Mouse (Mus musculus) adrenal gland, postnatal 36 days (tissue): ENCODE results near the gene Gale. TPM values are rescaled to one million over a fixed set of nuclear protein-coding genes. Genes with fewer than 3 reads are reported as not detected.
"Not testable (repeated sequence)": the region's sequence is repeated elsewhere in the genome, so short reads cannot be mapped to it uniquely, and the experiment has no call there.

Experiments
- DNase-seq, 2 experiments: peaks; one replicate each; pipeline ENCODE4 v3.0.0; 2021; ENCODE audit warnings: mixed read lengths in 1 of 2
- long read RNA-seq, 2 experiments: library from polyadenylated mRNA; stranded (forward); transcript quantifications; one replicate each; pipeline ENCODE4 v2.0.0; 2021; ENCODE audit warnings: borderline sequencing depth in 2 of 2
- total RNA-seq, 2 experiments: library from RNA; stranded (reverse); gene quantifications; 2 replicates each; pipeline ENCODE4 v1.2.3; 2021

The Gale gene
- 10 to 100 TPM; 13.5 to 24.0 TPM for total RNA-seq
- long read RNA-seq, experiment 1, transcript Gale-202 (11 exons, 1,430 nt), result major isoform, 20 of 24 reads
- long read RNA-seq, experiment 1, partial matches to known transcripts, result 2 of 24 reads
- long read RNA-seq, experiment 1, other reads (novel, unspliced or antisense), result 2 of 24 reads
- long read RNA-seq, experiment 2, transcript Gale-202 (11 exons, 1,430 nt), result major isoform, 9 of 13 reads
- long read RNA-seq, experiment 2, partial matches to known transcripts, result 0 of 13 reads
- long read RNA-seq, experiment 2, other reads (novel, unspliced or antisense), result 3 of 13 reads

DNA sequence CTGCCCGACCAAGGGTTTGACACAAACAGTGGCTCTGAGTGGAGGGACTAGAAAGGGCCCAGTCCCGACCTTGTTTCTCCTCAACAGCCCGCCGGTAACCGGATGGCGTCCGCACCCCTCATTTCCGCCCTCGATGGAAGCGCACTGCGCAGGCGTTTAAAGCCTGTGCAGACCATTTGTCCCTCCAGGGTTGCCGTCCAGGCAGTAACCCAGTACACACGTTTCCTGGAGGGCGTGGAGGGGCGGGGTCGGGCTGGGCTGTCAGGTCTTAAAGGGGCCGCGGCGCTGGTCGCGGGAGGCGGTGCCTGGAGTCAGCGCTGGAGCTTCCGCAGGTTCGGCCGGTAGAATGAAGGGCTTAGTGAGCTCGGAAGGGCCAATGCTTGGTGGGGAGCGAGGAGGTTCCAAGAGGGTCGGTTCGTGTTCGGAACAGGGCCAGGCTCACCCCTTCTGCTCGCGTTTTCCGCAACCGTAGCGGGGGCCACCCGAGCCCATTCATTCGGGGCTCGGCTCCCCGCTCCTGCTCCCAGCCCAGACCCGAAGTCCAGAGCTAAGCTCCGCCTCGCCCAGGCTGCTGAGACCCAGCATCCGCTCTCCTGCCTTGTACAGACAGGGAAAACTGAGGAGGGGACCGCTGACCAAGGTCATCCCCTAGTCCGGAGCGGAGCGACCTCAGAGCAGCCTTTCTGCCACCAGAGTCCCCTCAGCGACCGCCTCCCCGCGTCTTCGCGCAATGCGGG, at the start of gene Gale:
TSS of gene Gale (plus strand) at position 271 of the 737 bp plus-strand sequence.
- DNase-seq, result peak; percentile 97

DNA sequence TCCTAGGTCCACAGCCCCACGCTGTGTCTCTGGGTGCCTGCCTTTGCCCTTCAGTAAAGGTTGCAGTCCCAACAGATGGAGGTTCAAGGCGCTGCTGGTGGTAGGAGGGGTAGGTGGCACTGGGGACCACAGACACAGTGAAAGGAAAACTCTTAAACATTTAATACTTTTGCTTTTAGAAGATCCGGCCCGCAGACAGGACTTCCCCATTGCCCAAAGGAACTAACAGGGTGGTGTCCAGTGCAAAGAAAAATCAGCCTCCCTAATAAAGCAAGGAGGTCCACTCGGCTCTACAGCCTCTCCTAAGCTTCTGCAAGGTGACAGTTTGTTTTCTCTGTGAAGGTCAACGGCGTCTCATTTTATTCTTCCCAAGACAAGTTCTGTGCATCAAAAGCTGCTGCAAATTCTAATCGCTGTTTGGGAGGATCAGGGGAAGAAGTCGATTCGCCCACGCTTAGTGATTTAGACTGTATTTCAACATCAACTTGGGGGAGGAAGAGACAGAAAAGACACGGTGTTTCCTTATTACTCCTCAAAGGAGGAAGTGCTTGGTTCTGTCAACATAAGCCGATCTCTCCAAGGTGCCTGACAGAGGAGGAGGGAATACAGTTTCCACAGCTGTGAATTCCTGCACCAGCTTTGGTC, 44.8 kb upstream of the Gale start:
- DNase-seq, result no peak

DNA sequence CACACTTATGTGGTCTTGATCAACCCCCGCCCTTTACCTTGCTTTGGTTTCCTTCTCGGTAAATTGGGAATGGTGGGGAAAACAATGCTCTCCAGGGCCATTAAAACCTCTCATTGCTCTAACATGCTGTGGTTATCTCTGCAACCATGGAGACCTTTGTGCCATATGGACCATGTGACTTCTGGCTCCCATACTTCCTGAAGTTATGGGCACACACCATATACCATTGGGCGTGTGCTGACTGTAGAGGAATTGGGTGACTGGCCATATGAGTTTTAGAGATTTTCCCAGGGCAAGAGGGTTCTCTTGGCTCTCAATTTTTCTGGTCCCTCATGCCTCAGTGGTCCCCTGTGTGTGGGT, 44.3 kb upstream of the Gale start:
- DNase-seq, result no peak

DNA sequence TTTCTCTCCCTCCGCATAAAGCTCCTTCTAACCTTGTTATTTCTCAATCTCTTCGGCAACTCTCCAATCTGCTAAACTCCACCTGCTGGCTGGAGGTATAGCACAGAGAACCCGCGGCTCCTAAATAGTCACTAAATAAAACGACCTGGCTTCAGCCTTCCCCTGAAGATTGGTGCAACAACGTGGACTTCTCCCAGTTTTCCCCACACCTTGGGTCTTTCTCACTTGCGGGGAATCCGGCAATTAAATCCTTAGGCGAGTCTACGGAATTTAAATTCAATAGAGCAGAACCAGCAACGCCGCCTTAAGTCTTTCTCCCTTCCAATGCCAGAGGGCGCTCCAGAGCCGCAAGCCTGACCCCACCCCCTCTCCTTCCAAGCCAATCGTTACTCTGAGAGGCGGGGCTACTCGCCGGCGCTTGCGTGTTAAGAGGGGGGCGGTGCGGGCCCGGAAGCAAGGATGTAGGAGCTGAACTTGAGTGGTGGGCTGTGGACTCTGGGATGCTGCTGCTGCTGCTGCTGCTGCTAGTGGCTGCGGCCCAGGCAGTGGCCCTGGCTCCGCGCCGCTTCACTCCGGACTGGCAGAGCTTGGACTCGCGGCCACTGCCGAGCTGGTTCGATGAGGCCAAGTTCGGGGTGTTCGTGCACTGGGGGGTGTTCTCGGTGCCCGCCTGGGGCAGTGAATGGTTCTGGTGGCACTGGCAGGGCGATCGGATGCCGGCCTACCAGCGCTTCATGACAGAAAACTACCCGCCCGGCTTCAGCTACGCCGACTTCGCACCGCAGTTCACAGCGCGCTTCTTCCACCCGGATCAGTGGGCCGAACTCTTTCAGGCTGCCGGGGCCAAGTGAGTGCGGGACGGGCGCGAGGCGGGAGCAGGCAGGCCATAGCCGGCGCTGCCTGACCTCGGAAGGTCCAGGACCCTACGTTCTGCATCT, 43.0 kb upstream of the Gale start, which contains the start of gene Fuca1:
TSS of gene Fuca1 (plus strand) at position 432 of the 938 bp plus-strand sequence.
- DNase-seq, result peak; percentile 97

DNA sequence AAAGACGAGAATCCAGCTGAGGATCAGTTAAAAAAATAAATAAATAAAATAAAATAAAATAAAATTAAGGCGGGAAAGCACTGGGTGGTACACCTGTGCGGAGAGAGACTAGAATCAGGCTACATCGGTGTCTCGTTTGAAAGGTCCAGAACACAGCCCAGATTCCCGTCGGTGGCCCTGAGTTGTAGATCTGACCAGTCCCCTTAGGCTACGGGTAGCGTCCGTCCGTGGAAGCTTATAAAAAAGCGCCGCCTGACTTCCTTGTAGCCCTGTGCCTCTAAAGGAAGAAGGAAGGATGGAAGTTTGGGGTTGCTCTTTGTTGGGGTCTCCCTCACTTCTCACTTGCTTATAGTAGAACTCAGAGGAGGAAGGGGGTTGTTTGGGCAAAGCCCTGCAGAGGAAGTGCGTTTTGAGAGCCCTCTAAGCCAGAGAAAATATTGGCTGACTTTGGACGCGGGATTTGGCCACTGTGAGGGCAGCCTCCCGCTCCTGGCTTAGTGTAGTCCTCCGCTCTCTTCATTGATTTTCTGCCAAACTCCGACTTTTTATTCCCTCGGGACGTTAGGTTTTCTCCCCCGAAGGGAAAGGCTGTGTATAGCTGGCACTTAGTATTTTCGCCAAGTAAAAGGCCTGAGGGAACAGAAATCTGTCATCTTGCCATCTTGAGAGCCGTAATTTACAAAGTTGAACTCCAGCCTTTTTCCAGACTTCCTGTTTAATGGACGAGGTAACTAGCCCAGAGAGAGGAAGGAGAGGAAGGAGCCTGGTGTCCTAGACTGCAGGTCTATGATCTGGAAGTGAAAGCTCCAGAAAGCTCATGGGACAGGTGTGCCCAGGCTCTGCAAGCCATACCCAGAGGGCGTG, 42.0 kb upstream of the Gale start:
- peak in 1 of 2 experiments; percentile 40 for DNase-seq

DNA sequence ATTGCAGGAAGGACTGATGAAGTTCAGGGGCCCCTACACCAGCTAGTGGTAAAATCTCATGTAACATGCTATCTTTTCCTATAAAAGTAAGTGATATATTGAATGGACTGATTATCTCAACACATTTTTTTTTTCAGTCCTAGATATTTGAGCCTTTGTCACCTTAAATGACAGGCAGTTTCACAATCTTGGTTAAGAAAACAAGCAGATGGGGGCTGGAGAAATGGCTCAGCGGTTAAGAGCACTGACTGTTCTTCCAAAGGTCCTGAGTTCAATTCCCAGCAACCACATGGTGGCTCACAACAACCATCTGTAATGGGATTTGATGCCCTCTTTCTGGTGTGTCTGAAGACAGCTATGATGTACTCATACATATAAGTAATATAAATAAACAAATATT, 41.3 kb upstream of the Gale start:
- no peak for DNase-seq

DNA sequence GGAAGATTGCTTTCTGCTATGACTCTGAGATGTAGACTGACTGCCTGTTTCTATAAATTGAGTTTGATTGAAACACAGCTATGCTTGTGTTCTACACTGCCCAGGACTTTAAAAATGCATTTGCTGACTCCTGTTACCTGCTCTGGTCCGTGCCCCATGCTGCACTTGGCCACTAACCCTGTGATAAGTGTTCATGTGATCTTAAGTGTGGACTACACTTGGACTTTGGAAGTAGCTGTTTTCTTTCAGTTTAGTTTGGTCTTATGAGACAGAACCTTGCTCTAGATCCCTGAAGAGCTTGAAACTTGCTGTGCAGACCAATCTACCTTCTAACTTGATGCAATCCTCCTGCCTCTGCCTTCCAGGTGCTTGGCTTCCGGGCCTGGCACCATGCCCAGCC, 39.1 kb upstream of the Gale start:
- no peak for DNase-seq

DNA sequence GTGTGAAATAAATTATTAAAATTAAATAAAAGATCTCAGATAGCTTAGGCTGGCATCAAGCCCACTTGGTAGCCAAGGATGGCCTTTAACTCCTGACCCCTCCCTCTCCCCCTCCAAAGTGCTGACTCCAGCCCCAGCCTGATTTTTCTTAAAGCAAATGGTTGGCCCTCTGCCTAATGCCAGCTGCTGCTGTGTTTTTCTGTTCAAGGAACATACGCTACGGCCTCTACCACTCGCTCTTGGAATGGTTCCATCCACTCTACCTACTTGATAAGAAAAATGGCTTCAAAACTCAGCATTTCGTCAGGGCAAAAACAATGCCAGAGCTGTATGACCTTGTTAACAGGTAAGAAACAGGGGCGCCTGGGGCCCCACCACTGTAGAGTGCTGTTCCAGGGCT, 38.2 kb upstream of the Gale start:
- DNase-seq, result no peak

DNA sequence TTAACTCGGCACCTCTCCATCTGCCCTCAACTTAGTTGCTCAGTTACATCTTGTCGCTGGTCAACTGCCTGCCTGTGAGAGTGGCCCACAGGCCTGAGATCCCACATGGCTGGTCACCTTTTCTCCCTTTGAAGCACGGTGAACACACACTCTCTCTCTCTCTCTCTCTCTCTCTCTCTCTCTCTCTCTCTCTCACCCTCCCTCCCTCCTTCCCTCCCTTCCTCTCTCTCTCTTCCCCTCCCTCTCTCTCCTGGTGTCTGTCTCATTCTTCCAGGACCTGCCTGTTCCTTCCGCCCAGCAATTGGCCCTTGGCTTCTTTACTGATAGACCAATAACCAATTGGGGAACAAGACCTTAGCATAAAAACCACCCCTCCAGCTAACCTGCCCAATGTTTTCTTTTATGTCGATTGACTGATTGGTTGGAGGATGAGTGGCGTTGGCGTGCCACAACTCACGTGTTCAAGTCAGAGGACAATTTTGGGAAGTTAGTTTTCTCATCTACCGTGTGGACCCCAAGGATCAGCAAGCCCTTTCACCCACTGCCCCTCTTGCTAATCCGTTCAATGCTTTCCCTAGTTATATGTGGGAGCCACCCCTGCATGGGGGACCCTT, 37.2 kb upstream of the Gale start:
- DNase-seq, result no peak

DNA sequence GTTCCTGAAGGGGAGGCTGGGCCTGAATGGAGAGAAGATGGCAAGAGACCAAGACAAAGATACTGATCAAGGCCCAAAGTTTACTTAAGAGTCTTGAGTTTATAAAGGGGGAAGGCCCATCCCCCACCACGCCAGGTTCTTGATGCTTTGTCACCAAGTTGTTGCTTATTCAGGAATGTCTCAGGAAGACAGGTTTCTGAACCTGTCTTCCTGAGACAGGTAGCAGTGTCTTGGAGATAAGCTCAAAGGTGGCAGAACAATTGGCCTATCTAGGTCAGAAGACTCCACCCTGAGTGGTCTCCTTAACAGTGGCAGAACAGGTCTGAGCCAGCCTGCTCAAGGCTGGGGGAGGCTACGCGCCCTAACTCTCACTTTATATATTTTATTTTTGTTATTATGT, 36.7 kb upstream of the Gale start:
- DNase-seq, result no peak

DNA sequence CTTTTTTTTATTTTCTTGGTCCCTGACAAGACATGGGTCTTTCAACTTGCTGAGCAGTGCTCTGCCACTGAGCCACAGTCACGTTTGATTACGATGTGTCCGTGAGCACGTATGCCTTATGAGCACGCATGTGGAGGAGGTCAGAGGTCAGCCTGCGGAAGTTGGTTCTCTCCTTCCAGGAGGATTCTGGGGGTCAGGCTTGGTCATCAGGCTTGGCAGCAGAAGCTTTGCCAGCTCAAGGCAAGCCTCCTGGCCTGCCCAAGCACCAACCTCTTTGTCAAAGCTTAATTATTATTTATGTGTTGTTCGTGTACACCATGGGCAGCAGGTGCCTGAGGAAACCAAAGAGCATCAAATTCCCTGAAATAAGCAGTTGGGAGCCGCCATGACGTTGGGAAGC, 35.2 kb upstream of the Gale start:
- DNase-seq, result no peak

DNA sequence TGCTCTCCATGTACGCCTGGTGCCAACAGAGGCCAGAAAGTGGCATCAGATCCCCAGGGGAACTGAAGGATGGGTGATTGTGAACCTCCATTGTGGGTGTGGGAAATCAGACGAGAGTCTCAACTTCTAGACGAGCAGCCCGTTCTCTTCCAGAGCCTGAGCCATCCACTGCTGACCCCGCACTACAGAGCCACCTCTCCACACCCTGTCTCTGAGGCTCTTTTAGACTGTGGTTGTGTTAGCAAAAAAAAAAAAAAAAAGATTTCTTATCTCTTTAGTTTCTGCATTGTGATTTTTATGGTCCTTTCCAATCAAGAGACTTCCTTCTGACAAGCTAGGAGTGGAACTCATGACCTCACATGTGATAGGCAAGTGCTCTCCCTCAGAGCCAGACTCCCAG, 34.1 kb upstream of the Gale start:
- DNase-seq, result no peak

DNA sequence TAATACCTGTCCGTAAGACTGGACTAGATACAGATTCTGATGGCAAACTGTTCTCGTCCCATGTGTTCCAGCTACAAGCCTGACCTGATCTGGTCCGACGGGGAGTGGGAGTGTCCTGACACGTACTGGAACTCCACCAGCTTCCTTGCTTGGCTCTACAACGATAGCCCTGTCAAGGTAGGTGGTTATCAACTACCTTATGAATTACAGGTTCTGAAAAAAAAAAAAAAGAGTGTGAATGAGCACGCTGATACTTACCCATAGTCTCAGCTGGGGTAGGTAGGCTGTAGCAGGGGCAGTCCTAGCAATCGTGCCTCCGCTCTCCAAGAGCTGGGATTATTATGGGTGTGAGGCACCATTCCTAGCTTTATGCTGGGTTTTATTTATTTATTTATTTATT, 33.7 kb upstream of the Gale start:
- DNase-seq, result no peak

DNA sequence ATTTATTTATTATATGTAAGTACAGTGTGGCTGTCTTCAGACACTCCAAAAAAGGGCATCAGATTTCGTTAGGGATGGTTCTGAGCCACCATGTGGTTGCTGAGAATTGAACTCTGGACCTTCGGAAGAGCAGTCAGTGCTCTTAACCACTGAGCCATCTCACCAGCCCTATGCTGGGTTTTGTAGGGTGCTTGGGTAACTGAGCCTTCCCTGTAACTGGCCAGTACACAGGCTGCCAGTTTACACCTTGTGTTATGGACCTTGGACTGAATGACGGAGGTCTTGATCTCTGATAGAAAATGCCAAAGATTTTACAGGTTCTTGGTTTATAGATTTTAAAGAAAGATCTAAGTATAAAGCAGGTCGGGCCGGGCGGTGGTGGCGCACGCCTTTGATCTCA, 33.3 kb upstream of the Gale start:
- DNase-seq, result no peak

DNA sequence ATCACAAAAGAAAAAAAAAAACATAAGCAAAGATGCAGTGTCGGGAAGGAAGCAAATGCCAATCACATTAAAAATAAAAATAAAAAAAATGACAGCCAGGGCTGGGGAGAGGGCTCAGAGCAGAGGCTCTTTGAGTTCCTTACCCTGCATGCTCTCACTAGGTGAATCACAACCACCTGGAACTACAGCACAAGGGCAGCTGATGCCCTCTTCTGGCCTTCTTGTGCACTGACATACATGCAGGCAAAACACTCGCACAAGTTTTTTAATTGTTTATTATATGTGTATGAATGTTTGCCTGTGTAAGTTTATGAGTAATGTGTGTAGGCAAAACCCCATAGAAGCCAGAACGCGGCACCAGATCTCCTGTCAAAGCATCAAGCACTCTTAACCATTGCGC, 31.7 kb upstream of the Gale start:
- DNase-seq, result no peak

DNA sequence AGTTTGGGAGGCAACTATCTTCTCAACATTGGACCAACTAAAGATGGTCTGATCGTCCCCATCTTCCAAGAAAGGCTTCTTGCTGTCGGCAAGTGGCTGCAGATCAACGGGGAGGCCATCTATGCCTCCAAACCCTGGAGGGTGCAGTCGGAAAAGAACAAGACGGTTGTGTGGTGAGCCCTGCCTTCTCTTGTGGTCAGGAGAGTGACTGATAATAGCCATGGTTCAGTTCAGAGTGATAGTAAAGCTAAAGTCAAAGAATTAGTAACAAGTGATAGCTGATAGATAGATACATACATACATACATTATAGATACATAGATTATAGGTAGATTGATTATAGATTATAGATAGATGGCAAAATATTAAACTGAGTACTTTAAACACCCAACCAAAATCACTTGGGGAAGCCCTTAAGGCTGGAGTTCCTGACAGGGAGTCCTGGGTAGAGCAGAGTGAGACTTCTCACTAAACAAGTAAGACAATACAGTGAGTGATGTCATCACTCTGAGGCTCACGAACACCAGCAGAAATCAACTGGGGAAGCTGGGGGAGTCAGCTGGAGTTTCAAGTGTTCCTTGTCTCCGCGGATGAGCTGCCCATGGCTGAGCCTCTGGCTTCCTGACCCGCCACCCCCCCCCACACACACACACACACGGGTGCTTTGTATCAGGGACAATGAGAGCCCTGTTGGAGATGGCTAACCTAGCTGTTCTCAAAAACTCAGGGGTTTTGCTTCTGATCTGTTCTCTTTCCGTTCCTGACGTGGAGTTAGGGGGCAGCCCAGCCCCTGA, 28.6 kb upstream of the Gale start:
- no peak for DNase-seq

DNA sequence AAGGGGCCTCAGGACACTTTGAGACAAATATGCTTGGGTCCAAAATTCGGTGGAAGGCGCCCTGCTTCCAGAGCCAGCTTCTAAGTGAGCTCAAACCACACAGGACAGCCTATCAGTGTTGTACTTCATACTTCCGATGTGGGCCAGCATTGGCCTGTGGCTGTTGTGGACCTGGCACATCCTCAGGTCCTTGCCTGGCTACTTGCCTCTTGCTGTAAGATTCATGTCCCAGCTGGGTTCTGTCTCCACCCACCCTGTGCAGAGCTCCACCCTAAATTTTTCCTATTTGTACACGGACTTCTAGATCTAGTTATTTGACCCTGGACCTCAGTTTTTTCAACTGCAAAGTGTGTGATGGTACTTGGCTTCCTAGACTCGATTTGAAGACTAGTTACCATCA, 28.0 kb upstream of the Gale start:
- no peak for DNase-seq

DNA sequence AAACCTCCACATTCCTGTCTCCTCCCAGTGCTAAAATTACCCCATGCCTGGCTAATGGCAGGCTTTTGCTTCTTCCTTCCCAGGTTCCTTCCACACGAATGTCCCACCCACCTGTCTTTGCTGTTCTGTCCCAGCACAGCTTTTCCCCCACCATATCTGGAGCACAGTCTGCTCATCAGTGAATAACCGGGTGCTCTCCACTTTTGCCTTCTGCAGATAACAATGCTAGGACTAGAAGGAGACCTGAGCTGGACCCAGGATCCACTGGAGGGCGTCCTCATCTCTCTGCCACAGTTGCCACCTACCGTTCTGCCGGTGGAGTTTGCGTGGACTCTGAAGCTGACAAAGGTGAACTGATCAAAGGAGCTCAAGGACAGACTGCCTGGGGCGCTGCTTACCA, 24.7 kb upstream of the Gale start:
- DNase-seq, result no peak

DNA sequence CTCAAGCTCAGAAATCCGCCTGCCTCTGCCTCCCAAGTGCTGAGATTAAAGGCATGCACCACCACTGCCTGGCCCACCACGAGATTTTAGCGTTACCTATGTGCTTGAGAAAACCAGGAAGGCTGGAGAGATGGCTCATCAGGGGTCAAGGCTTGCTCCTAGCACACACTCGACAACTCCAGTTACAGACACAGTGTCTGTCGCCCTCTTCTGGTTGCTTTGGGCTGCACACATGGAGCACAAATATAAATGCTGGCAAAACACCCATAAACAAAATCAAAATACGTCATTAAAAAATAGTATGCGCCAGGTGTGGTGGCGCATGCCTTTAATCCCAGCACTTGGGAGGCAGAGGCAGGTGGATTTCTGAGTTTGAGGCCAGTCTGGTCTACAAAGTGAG, 22.5 kb upstream of the Gale start:
- DNase-seq, result not testable (repeated sequence)

DNA sequence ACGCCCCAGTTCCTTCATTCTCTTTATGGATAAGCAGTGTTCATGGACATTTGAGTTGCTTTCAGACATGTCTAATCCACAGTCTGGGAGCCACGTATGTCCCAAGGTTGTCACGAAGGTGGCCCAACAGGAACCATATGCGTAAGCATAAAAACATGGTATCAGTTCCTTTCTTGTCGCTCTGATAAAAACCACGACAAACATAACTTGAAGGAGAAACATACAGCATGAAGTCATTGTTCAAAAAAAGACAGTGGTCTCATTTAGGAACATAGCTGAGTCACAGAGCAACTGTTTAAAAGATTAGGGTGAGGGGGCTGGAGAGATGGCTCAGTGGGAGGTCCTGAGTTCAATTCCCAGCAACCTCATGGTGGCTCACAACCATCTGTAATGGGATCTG, 21.3 kb upstream of the Gale start:
- DNase-seq, result no peak
